Mouse (Mus musculus) activated CD4-positive, CD25-positive, alpha-beta regulatory T cell, adult 4 months (primary cell): ENCODE data around the gene 4930524B15Rik. TPM values are rescaled to one million over a fixed set of nuclear protein-coding genes. Genes with fewer than 3 reads are reported as not detected.

ENCODE experiments used
- polyA plus RNA-seq, 2 experiments: library from polyadenylated mRNA; unstranded; fragments of 100-300 nt; shearing (Covaris generic); gene quantifications; one replicate each; pipeline ENCODE4 v1.2.1; 2017

Gene 4930524B15Rik
- polyA plus RNA-seq, 2 experiments from 2014 or later = not detected

Other genes with a start within 250 kb of the 4930524B15Rik start
- gene Cpeb4, start 93.4 kb upstream of the 4930524B15Rik start, polyA plus RNA-seq = 1 to 10 TPM; 6.7 to 8.7 TPM
- 10 to 100 TPM; 65.0 to 90.0 TPM for gene Nsg2, start 34.9 kb downstream of the 4930524B15Rik start, polyA plus RNA-seq
- gene Il9r, start 234.7 kb downstream of the 4930524B15Rik start, polyA plus RNA-seq = 1 to 10 TPM; 4.5 to 7.1 TPM
- 10 to 100 TPM; 70.5 to 73.4 TPM for gene Snrnp25, start 239.8 kb downstream of the 4930524B15Rik start, polyA plus RNA-seq